Mouse (Mus musculus) liver, embryonic 12.5 days (tissue): ENCODE results near the gene Fbln1. TPM values are rescaled to one million over a fixed set of nuclear protein-coding genes. Genes with fewer than 3 reads are reported as not detected.

ENCODE experiments used
- ATAC-seq: fragments of 200-750 bp; cut with Nextera tagmentation; 2 replicates; pipeline ENCODE4 v1.8.0; 2017; ENCODE audit warnings: moderate number of reproducible peaks, mild to moderate bottlenecking, moderate library complexity
- H3K27ac ChIP-seq: fragments of 300-500 bp; sonication (generic); 2 replicates; pipeline ENCODE4 v1.5.1; 2016; ENCODE audit warnings: mild to moderate bottlenecking
- H3K27me3 ChIP-seq: fragments of 300-500 bp; sonication (generic); replicated peaks from 2 replicates; pipeline ENCODE4 v1.6.1; 2016; ENCODE audit warnings: mild to moderate bottlenecking, moderate library complexity
- H3K36me3 ChIP-seq: fragments of 300-500 bp; sonication (generic); 2 replicates; pipeline ENCODE4 v1.6.1; 2016; ENCODE audit warnings: mild to moderate bottlenecking, moderate library complexity
- H3K4me1 ChIP-seq: fragments of 300-500 bp; sonication (generic); 2 replicates; pipeline ENCODE4 v1.6.1; 2016
- H3K4me2 ChIP-seq: fragments of 300-500 bp; sonication (generic); 2 replicates; pipeline ENCODE4 v1.6.1; 2016; ENCODE audit warnings: mild to moderate bottlenecking, moderate library complexity
- H3K4me3 ChIP-seq: fragments of 300-500 bp; sonication (generic); 2 replicates; pipeline ENCODE4 v1.5.1; 2016; ENCODE audit warnings: mild to moderate bottlenecking, moderate library complexity
- H3K9ac ChIP-seq: fragments of 300-500 bp; sonication (generic); 2 replicates; pipeline ENCODE4 v1.6.1; 2016; ENCODE audit warnings: mild to moderate bottlenecking, moderate library complexity
- H3K9me3 ChIP-seq: fragments of 300-500 bp; sonication (generic); replicated peaks from 2 replicates; pipeline ENCODE4 v1.6.1; 2016; ENCODE audit warnings: mild to moderate bottlenecking, moderate library complexity
- WGBS: fragments of 180-500 bp; shearing (Covaris S2); methylation state at CpG from one replicate; pipeline ENCODE4 v1.1.7; 2016; ENCODE audit not compliant: insufficient replicate concordance; 5-methylcytosine and 5-hydroxymethylcytosine counted together
- polyA plus RNA-seq: library from polyadenylated mRNA; unstranded; fragments of >200 nt; fragmentation: Nextera tagmentation; extraction: Ambion mirVana; gene quantifications from 2 replicates; pipeline ENCODE4 v1.2.1, GENCODE M21; 2016

Fbln1 gene
- polyA plus RNA-seq, 1 experiment from 2014 or later = 18.1 TPM

- no peak overlapping the region for H3K4me2 ChIP-seq
- ATAC-seq = no peak
- no peaks in the 10 kb centered on the region for H3K9me3 ChIP-seq
- no peaks in the 10 kb centered on the region for H3K36me3 ChIP-seq
- H3K4me3 ChIP-seq = no peak overlapping the region
- no peak overlapping the region for H3K9ac ChIP-seq
- no peak overlapping the region for H3K27ac ChIP-seq
- no peaks in the 10 kb centered on the region for H3K27me3 ChIP-seq
- H3K4me1 ChIP-seq = no peaks in the 10 kb centered on the region
- WGBS = 71% methylated on average over 8 of the region's 8 CpGs
Measured at GRCm38 (mm10) chr15:85277221-85277620, 71.5 kb downstream of the Fbln1 start.

- Histone ChIP-seq H3K27me3 (no peaks in the 10 kb centered on the region), H3K9ac (no peak overlapping the region), H3K4me3 (no peak overlapping the region), H3K36me3 (no peaks in the 10 kb centered on the region), H3K9me3 (no peaks in the 10 kb centered on the region), H3K27ac (no peak overlapping the region), H3K4me1 (no peaks in the 10 kb centered on the region), H3K4me2 (no peak overlapping the region)
- ATAC-seq = no peak
- WGBS = 77% methylated on average over 5 of the region's 5 CpGs
Measured at GRCm38 (mm10) chr15:85278986-85279385, 73.2 kb downstream of the Fbln1 start.

- no peak overlapping the region for H3K27ac ChIP-seq
- H3K4me2 ChIP-seq = no peak overlapping the region
- no peak overlapping the region for H3K4me3 ChIP-seq
- no peaks in the 10 kb centered on the region for H3K4me1 ChIP-seq
- no peaks in the 10 kb centered on the region for H3K36me3 ChIP-seq
- H3K27me3 ChIP-seq = no peaks in the 10 kb centered on the region
- ATAC-seq = no peak
- H3K9me3 ChIP-seq = no peaks in the 10 kb centered on the region
- 62% methylated on average over 5 of the region's 5 CpGs for WGBS
- no peak overlapping the region for H3K9ac ChIP-seq
Measured at GRCm38 (mm10) chr15:85282021-85282420, 76.3 kb downstream of the Fbln1 start.

- no peak for ATAC-seq
- Histone ChIP-seq H3K4me1 (no peaks in the 10 kb centered on the region), H3K27ac (no peak overlapping the region), H3K4me3 (no peak overlapping the region), H3K4me2 (no peak overlapping the region), H3K36me3 (no peaks in the 10 kb centered on the region), H3K9me3 (no peaks in the 10 kb centered on the region), H3K9ac (no peak overlapping the region), H3K27me3 (no peaks in the 10 kb centered on the region)
- WGBS = 79% methylated on average over 6 of the region's 6 CpGs
Measured at GRCm38 (mm10) chr15:85284651-85285050, 78.9 kb downstream of the Fbln1 start.

- H3K9me3 ChIP-seq = no peaks in the 10 kb centered on the region
- peaks cover 14% of the 10 kb centered on the region; the same call in 1 of the 2 replicates for H3K4me1 ChIP-seq
- H3K4me3 ChIP-seq = no peak overlapping the region
- no peaks in the 10 kb centered on the region for H3K36me3 ChIP-seq
- no peak overlapping the region for H3K9ac ChIP-seq
- H3K4me2 ChIP-seq = no peak overlapping the region
- H3K27me3 ChIP-seq = no peaks in the 10 kb centered on the region
- ATAC-seq = no peak
- H3K27ac ChIP-seq = no peak overlapping the region
- 65% methylated on average over 3 of the region's 3 CpGs for WGBS
Measured at GRCm38 (mm10) chr15:85294632-85295031, 88.9 kb downstream of the Fbln1 start.

- H3K4me3 ChIP-seq = no peak overlapping the region
- no peaks in the 10 kb centered on the region for H3K36me3 ChIP-seq
- no peak for ATAC-seq
- no peaks in the 10 kb centered on the region for H3K9me3 ChIP-seq
- H3K9ac ChIP-seq = no peak overlapping the region
- H3K27ac ChIP-seq = no peak overlapping the region
- H3K27me3 ChIP-seq = no peaks in the 10 kb centered on the region
- H3K4me1 ChIP-seq = peaks cover 14% of the 10 kb centered on the region; the same call in 1 of the 2 replicates
- H3K4me2 ChIP-seq = no peak overlapping the region
- 61% methylated on average over 8 of the region's 8 CpGs for WGBS
Measured at GRCm38 (mm10) chr15:85295544-85295943, 89.8 kb downstream of the Fbln1 start.

GRCm38 (mm10) chr15:85295977-85296376 lies 90.2 kb downstream of the Fbln1 start:
- 67% methylated on average over 2 of the region's 2 CpGs for WGBS
- H3K9ac ChIP-seq = no peak overlapping the region
- H3K27me3 ChIP-seq = no peaks in the 10 kb centered on the region
- H3K4me1 ChIP-seq = peaks cover 14% of the 10 kb centered on the region; the same call in 1 of the 2 replicates
- H3K27ac ChIP-seq = no peak overlapping the region
- H3K9me3 ChIP-seq = no peaks in the 10 kb centered on the region
- no peak overlapping the region for H3K4me3 ChIP-seq
- no peaks in the 10 kb centered on the region for H3K36me3 ChIP-seq
- no peak for ATAC-seq
- no peak overlapping the region for H3K4me2 ChIP-seq

GRCm38 (mm10) chr15:85296538-85296937 lies 90.8 kb downstream of the Fbln1 start:
- no peak for ATAC-seq
- Histone ChIP-seq H3K4me2 (no peak overlapping the region), H3K4me3 (no peak overlapping the region), H3K36me3 (no peaks in the 10 kb centered on the region), H3K4me1 (peaks cover 14% of the 10 kb centered on the region; the same call in 1 of the 2 replicates), H3K27ac (no peak overlapping the region), H3K27me3 (no peaks in the 10 kb centered on the region), H3K9me3 (no peaks in the 10 kb centered on the region), H3K9ac (no peak overlapping the region)
- WGBS = 62% methylated on average over 3 of the region's 3 CpGs

- Histone ChIP-seq H3K27me3 (no peaks in the 10 kb centered on the region), H3K9ac (no peak overlapping the region), H3K27ac (no peak overlapping the region), H3K4me3 (no peak overlapping the region), H3K36me3 (no peaks in the 10 kb centered on the region), H3K4me1 (peaks cover 14% of the 10 kb centered on the region; the same call in 1 of the 2 replicates), H3K4me2 (no peak overlapping the region), H3K9me3 (no peaks in the 10 kb centered on the region)
- ATAC-seq = no peak
- WGBS = 44% methylated on average over 17 of the region's 17 CpGs
Measured at GRCm38 (mm10) chr15:85298167-85298781, 92.5 kb downstream of the Fbln1 start.

- no peaks in the 10 kb centered on the region for H3K27me3 ChIP-seq
- no peak overlapping the region for H3K9ac ChIP-seq
- no peak overlapping the region for H3K4me3 ChIP-seq
- 80% methylated on average over 9 of the region's 9 CpGs for WGBS
- H3K27ac ChIP-seq = no peak overlapping the region
- no peaks in the 10 kb centered on the region for H3K9me3 ChIP-seq
- no peaks in the 10 kb centered on the region for H3K36me3 ChIP-seq
- H3K4me2 ChIP-seq = no peak overlapping the region
- H3K4me1 ChIP-seq = peaks cover 14% of the 10 kb centered on the region; the same call in 1 of the 2 replicates
- no peak for ATAC-seq
Measured at GRCm38 (mm10) chr15:85298946-85299345, 93.2 kb downstream of the Fbln1 start.

GRCm38 (mm10) chr15:85303241-85303640 lies 97.5 kb downstream of the Fbln1 start:
- WGBS = 79% methylated on average over 4 of the region's 4 CpGs
- H3K9ac ChIP-seq = no peak overlapping the region
- 0 out of 2 replicates have a peak, but pooled peaks cover 3% of the 10 kb centered on the region for H3K4me1 ChIP-seq
- no peak for ATAC-seq
- no peaks in the 10 kb centered on the region; the same call in 1 of the 2 replicates for H3K9me3 ChIP-seq
- no peak overlapping the region for H3K4me3 ChIP-seq
- H3K27ac ChIP-seq = no peak overlapping the region
- no peak overlapping the region for H3K4me2 ChIP-seq
- H3K36me3 ChIP-seq = no peaks in the 10 kb centered on the region
- no peaks in the 10 kb centered on the region for H3K27me3 ChIP-seq

GRCm38 (mm10) chr15:85303976-85304375 lies 98.2 kb downstream of the Fbln1 start:
- H3K4me2 ChIP-seq = no peak overlapping the region
- no peak overlapping the region for H3K27ac ChIP-seq
- ATAC-seq = no peak
- no peaks in the 10 kb centered on the region for H3K27me3 ChIP-seq
- H3K36me3 ChIP-seq = no peaks in the 10 kb centered on the region
- H3K4me1 ChIP-seq = no peaks in the 10 kb centered on the region
- H3K9me3 ChIP-seq = no peaks in the 10 kb centered on the region; the same call in 1 of the 2 replicates
- 75% methylated on average over 4 of the region's 4 CpGs for WGBS
- H3K9ac ChIP-seq = no peak overlapping the region
- no peak overlapping the region for H3K4me3 ChIP-seq
